Comparison of ENCODE assay signal across 8 mouse cellular contexts in the genomic region with DNA sequence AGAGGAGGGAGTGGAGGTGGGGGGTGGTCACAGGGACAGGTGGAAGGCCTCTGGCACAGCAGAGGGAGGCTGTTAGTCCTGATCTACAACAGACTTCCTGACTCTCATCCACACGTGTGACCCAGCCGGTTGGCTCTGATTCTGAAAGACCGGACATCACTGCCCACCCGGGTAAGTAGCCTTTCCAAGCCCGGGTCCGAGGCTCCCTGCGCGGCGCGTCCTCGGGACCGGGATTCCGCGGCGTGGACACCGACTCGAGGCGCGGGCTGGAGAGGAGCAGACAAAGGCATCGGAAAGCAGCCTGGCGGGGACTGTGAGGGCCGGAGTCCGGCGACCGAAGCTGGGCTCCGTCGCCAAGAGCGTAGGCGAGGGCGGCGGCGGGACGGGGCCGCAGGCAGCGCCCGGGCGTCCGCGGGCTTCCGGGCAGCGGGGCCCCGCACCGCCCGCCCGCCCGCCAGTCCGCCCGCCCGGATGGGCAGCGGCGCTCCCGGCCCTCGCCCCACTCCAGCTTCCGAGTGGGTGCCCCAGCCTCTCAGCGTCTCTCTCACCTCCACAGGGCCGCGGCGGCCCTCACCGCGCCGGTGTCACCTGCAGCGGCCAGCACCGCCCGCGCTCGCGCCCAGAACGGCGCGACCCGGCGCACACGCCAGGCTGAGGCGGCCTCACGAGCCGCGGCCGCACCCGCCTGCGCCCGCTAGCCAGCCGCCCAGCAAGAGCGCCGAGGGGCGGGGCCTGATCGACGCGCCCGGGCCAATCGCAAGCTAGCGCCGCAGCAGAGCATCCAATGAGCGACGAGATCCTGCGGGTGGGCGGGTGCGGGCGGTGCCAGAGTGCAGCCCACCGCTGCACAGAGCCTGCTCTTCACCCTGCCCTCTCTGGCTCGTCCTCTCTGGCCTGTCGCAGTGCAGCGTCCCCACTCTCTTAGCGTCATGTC. TPM values are rescaled to one million over a fixed set of nuclear protein-coding genes. Genes with fewer than 3 reads are reported as not detected.
DNase-seq lines count a peak whose midpoint lies in the region; ATAC-seq and TF ChIP-seq lines count a peak whose summit lies in the region.

A gene (minus strand): TSS at position 695 of the 934 bp plus-strand sequence.

- intact Hi-C loops in heart, postnatal 36 days (cut with DNase I) = loop anchor here (1.0 to 5.0 kb wide), 2 partner anchors 32 to 139 kb away; a partner anchor contains a TSS

- TF ChIP-seq POLR2A in olfactory bulb, adult 2 months (IDR thresholded peaks at IDR 0.05; ENCODE audit: insufficient read depth, low read depth, low read length) = peak; percentile 68
- peak; percentile 54; the same call in 1 of the 2 replicates for TF ChIP-seq POLR2A in thymus, adult 2 months (IDR thresholded peaks at IDR 0.05; ENCODE audit: control insufficient read depth, extremely low read depth, insufficient read depth, low read length, poor library complexity)

- WGBS in forebrain, embryonic 16.5 days = under 1% methylated on average over 77 of the region's 103 CpGs
- under 1% methylated on average over 94 of the region's 103 CpGs for WGBS in lung, embryonic 14.5 days
- under 1% methylated on average over 103 of the region's 103 CpGs for WGBS in olfactory bulb, adult 2 months
- WGBS in thymus, adult 2 months = under 1% methylated on average over 103 of the region's 103 CpGs

- no peak for TF ChIP-seq CTCF in G1E (IDR thresholded peaks at IDR 0.05; ENCODE audit: low read depth, low read length)
- TF ChIP-seq CTCF in layer of hippocampus, adult 2 months (conservative IDR thresholded peaks at IDR 0.05) = no peak
- no peak for TF ChIP-seq CTCF in lung, embryonic 14.5 days (IDR thresholded peaks at IDR 0.05; ENCODE audit: low read depth)
- no peak for TF ChIP-seq CTCF in olfactory bulb, adult 2 months (IDR thresholded peaks at IDR 0.05; ENCODE audit: insufficient read depth, low read depth, low read length)
- no peak for TF ChIP-seq CTCF in thymus, adult 2 months (IDR thresholded peaks at IDR 0.05; ENCODE audit: borderline replicate concordance, control insufficient read depth, extremely low read depth, insufficient read depth, low read length, poor library complexity)

- peak within 1 kb of the TSS; percentile 72 for H3K4me2 ChIP-seq in forebrain, embryonic 16.5 days (ENCODE audit: low read length)
- H3K4me2 ChIP-seq in lung, embryonic 14.5 days = peak within 1 kb of the TSS; percentile 82

- peak; percentile 92 for DNase-seq in G1E (ENCODE audit: low spot score)
- peak; percentile 87 to 91 for DNase-seq in cerebellum, adult 18-20 months
- DNase-seq in heart, postnatal 36 days = peak; percentile 81 to 88
- DNase-seq in layer of hippocampus, adult 2 months (ENCODE audit: low spot score in 2 of 2) = peak; percentile 72 to 77
- peak; percentile 97 for DNase-seq in lung, embryonic 14.5 days
- DNase-seq in thymus, adult 2 months = peak; percentile 72

- peaks cover 17% of the 10 kb centered on the region for H3K36me3 ChIP-seq in G1E (replicated peaks)
- peaks cover 4% of the 10 kb centered on the region; the same call in 1 of the 2 replicates for H3K36me3 ChIP-seq in forebrain, embryonic 16.5 days (ENCODE audit: control insufficient read depth, insufficient read depth)
- H3K36me3 ChIP-seq in lung, embryonic 14.5 days (ENCODE audit: insufficient read depth) = 0 out of 2 replicates have a peak, but pooled peaks cover 6% of the 10 kb centered on the region
- no peaks in the 10 kb centered on the region for H3K36me3 ChIP-seq in thymus, adult 2 months (ENCODE audit: control insufficient read depth, insufficient read depth, low read length)

- H3K4me3 ChIP-seq in G1E (ENCODE audit: low read depth, low read length) = peak within 1 kb of the TSS; percentile 78
- peak within 1 kb of the TSS; percentile 50 for H3K4me3 ChIP-seq in forebrain, embryonic 16.5 days (replicated peaks; ENCODE audit: low read length)
- peak within 1 kb of the TSS; percentile 88 for H3K4me3 ChIP-seq in layer of hippocampus, adult 2 months
- H3K4me3 ChIP-seq in lung, embryonic 14.5 days (ENCODE audit: low read depth, low read length) = peak within 1 kb of the TSS; percentile 80
- H3K4me3 ChIP-seq in olfactory bulb, adult 2 months (ENCODE audit: insufficient read depth, low read depth, low read length) = peak within 1 kb of the TSS; percentile 92
- peak within 1 kb of the TSS; percentile 58 for H3K4me3 ChIP-seq in thymus, adult 2 months (ENCODE audit: control insufficient read depth, insufficient read depth, low read length)

- no peaks in the 10 kb centered on the region for H3K9me3 ChIP-seq in G1E (replicated peaks)
- no peaks in the 10 kb centered on the region for H3K9me3 ChIP-seq in forebrain, embryonic 16.5 days (ENCODE audit: control insufficient read depth, low read length)
- H3K9me3 ChIP-seq in lung, embryonic 14.5 days (ENCODE audit: low read depth, low read length) = no peaks in the 10 kb centered on the region

- H3K4me1 ChIP-seq in G1E (ENCODE audit: insufficient read depth, low read depth, low read length) = peaks cover 14% of the 10 kb centered on the region
- peaks cover 17% of the 10 kb centered on the region for H3K4me1 ChIP-seq in forebrain, embryonic 16.5 days (replicated peaks; ENCODE audit: control insufficient read depth, insufficient read depth, low read length)
- H3K4me1 ChIP-seq in lung, embryonic 14.5 days (ENCODE audit: insufficient read depth) = no peaks in the 10 kb centered on the region
- H3K4me1 ChIP-seq in olfactory bulb, adult 2 months (ENCODE audit: control insufficient read depth, insufficient read depth, low read length) = no peaks in the 10 kb centered on the region
- peaks cover 4% of the 10 kb centered on the region for H3K4me1 ChIP-seq in thymus, adult 2 months (replicated peaks; ENCODE audit: control insufficient read depth, insufficient read depth, low read length)

- H3K27ac ChIP-seq in forebrain, embryonic 16.5 days (ENCODE audit: low read length) = peak within 1 kb of the TSS; percentile 88
- peak within 1 kb of the TSS; percentile 90 for H3K27ac ChIP-seq in layer of hippocampus, adult 2 months
- peak within 1 kb of the TSS; percentile 86 for H3K27ac ChIP-seq in lung, embryonic 14.5 days (ENCODE audit: low read depth)
- H3K27ac ChIP-seq in olfactory bulb, adult 2 months (ENCODE audit: insufficient read depth, low read depth, low read length) = 0 out of 2 replicates have a peak within 1 kb of the TSS, but pooled peaks have one; percentile 57
- no peak within 1 kb of the TSS for H3K27ac ChIP-seq in thymus, adult 2 months (ENCODE audit: control insufficient read depth, insufficient read depth, low read length)

- H3K9ac ChIP-seq in forebrain, embryonic 16.5 days (replicated peaks; ENCODE audit: low read depth, low read length) = peak within 1 kb of the TSS; percentile 96
- peak within 1 kb of the TSS; percentile 88 for H3K9ac ChIP-seq in lung, embryonic 14.5 days

- no peaks in the 10 kb centered on the region for H3K27me3 ChIP-seq in G1E (ENCODE audit: insufficient read depth, low read length)
- H3K27me3 ChIP-seq in forebrain, embryonic 16.5 days (replicated peaks; ENCODE audit: control insufficient read depth, insufficient read depth, low read length) = no peaks in the 10 kb centered on the region
- no peaks in the 10 kb centered on the region for H3K27me3 ChIP-seq in lung, embryonic 14.5 days (ENCODE audit: insufficient read depth, low read length)
- no peaks in the 10 kb centered on the region for H3K27me3 ChIP-seq in thymus, adult 2 months (ENCODE audit: control insufficient read depth, insufficient read depth, low read length)

- ATAC-seq in G1E (ENCODE audit: extremely low read depth, insufficient number of reproducible peaks, low FRiP score, poor library complexity, severe bottlenecking) = peak; percentile 98
- peak; percentile 100 for ATAC-seq in forebrain, embryonic 16.5 days
- ATAC-seq in lung, embryonic 14.5 days (ENCODE audit: insufficient read depth) = peak; percentile 100

RNA-seq across cellular contexts. Expression of the gene that starts here (rescaled TPM):
- total RNA-seq in G1E (2014; fragmentation: Nextera tagmentation) (42.1 and 50.9 TPM in 2 replicates), G1E (2017) (36.5 and 43.9 TPM in 2 replicates)
- polyA plus RNA-seq in G1E (2012) = 3.3 and 5.5 TPM in 2 replicates
- 137 and 152 TPM in 2 replicates for polyA plus RNA-seq in forebrain, embryonic 16.5 days (2015; fragmentation: Nextera tagmentation; extraction: Ambion mirVana)
- total RNA-seq in heart, postnatal 36 days (2021) = 10 to 100 TPM; 11.0 to 12.5 TPM
- 10 to 100 TPM; 35.3 to 36.0 TPM for total RNA-seq in layer of hippocampus, adult 2 months (2021)
- polyA plus RNA-seq in lung, embryonic 14.5 days (2014; fragmentation: Nextera tagmentation; extraction: Ambion mirVana) = 21.5 and 21.6 TPM in 2 replicates
- not detected in 2 replicates for polyA plus RNA-seq in olfactory bulb, adult 2 months (2012; ENCODE audit: insufficient read depth, insufficient read length, low replicate concordance, missing spikeins)
- 2.3 and 3.4 TPM in 2 replicates for polyA plus RNA-seq in thymus, adult 2 months (2012; rRNA removed)
